Mouse (Mus musculus) kidney, adult 2 months (tissue): ENCODE measurements around the gene Zfp9.

Source experiments
- CTCF ChIP-seq: fragments of 200-500 bp; conservative IDR thresholded peaks from 2 replicates; pipeline ENCODE4 v1.5.1; 2011; ENCODE audit warnings: low read depth, mild to moderate bottlenecking, control low read depth, low read length, moderate library complexity, mixed read lengths; ENCODE audit not compliant: insufficient read depth, insufficient read length
- POLR2A ChIP-seq: fragments of 200-500 bp; IDR thresholded peaks from one replicate; pipeline ENCODE4 v1.6.1; 2011; ENCODE audit warnings: low read depth, low read length, control low read depth

- no peak for TF ChIP-seq CTCF
- no peak for TF ChIP-seq POLR2A
Observed at GRCm38 (mm10) chr6:118457726-118458125, 21.4 kb downstream of the Zfp9 start.
